Mouse (Mus musculus) embryonic facial prominence, embryonic 13.5 days (tissue): ENCODE results near the gene Iqgap2. TPM values are rescaled to one million over a fixed set of nuclear protein-coding genes. Genes with fewer than 3 reads are reported as not detected.

Experiments
- ATAC-seq: fragments of 200-750 bp; cut with Nextera tagmentation; 2 replicates; pipeline ENCODE4 v1.8.0; 2017; ENCODE audit warnings: low read depth; ENCODE audit not compliant: insufficient number of reproducible peaks, insufficient read depth, low FRiP score, low TSS enrichment
- H3K27ac ChIP-seq: fragments of 300-500 bp; sonication (generic); 2 replicates; pipeline ENCODE4 v1.5.1; 2015; ENCODE audit warnings: moderate library complexity, mild to moderate bottlenecking, inconsistent platforms
- H3K27me3 ChIP-seq: fragments of 300-500 bp; sonication (generic); 2 replicates; pipeline ENCODE4 v1.6.1; 2015; ENCODE audit warnings: mild to moderate bottlenecking, inconsistent platforms
- H3K36me3 ChIP-seq: fragments of 300-500 bp; sonication (generic); 2 replicates; pipeline ENCODE4 v1.6.1; 2015; ENCODE audit warnings: mild to moderate bottlenecking, inconsistent platforms
- H3K4me1 ChIP-seq: fragments of 300-500 bp; sonication (generic); 2 replicates; pipeline ENCODE4 v1.6.1; 2015; ENCODE audit warnings: inconsistent platforms
- H3K4me2 ChIP-seq: fragments of 300-500 bp; sonication (generic); 2 replicates; pipeline ENCODE4 v1.6.1; 2015; ENCODE audit warnings: moderate library complexity, mild to moderate bottlenecking, inconsistent platforms
- H3K4me3 ChIP-seq: fragments of 300-500 bp; sonication (generic); 2 replicates; pipeline ENCODE4 v1.5.1; 2015; ENCODE audit warnings: mild to moderate bottlenecking, inconsistent platforms
- H3K9ac ChIP-seq: fragments of 300-500 bp; sonication (generic); 2 replicates; pipeline ENCODE4 v1.6.1; 2015; ENCODE audit warnings: mild to moderate bottlenecking, inconsistent platforms
- H3K9me3 ChIP-seq: fragments of 300-500 bp; sonication (generic); 2 replicates; pipeline ENCODE4 v1.6.1; 2016; ENCODE audit warnings: inconsistent platforms
- WGBS: fragments of 180-500 bp; shearing (Covaris S2); methylation state at CpG from one replicate; pipeline ENCODE4 v1.1.7; 2015; ENCODE audit warnings: mixed read lengths; 5-methylcytosine and 5-hydroxymethylcytosine counted together
- polyA plus RNA-seq: library from polyadenylated mRNA; unstranded; fragments of >200 nt; fragmentation: Nextera tagmentation; extraction: Ambion mirVana; gene quantifications from 2 replicates; pipeline ENCODE4 v1.2.1, GENCODE M21; 2015

The Iqgap2 gene
- polyA plus RNA-seq, 1 experiment from 2014 or later = 15.1 TPM

DNA sequence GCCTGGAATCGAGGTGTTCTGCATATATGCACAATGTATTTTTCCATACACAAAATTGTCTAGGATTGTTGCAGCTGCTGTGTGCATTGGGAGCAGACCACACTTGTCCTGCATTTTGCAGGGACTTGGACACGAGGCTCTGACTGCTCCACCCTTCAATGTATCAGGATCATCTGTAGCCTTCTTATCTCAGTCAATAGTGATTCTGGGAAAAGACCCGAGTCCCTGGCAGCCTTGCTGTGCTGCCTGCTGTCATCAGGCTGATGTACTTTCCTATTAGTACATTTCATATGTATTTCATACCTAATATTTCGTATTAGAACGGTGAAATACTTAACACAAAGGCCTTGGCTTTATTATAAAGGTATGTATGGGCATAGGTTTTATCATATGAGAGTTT lies 221.2 kb downstream of the Iqgap2 start:
- H3K9ac ChIP-seq = no peak overlapping the region
- H3K4me1 ChIP-seq = no peaks in the 10 kb centered on the region
- no peak overlapping the region for H3K4me2 ChIP-seq
- no peak overlapping the region for H3K27ac ChIP-seq
- H3K9me3 ChIP-seq = no peaks in the 10 kb centered on the region
- no peak for ATAC-seq
- WGBS = 90% methylated on average over 5 of the region's 5 CpGs
- H3K36me3 ChIP-seq = peaks cover 30% of the 10 kb centered on the region
- H3K27me3 ChIP-seq = no peaks in the 10 kb centered on the region
- no peak overlapping the region for H3K4me3 ChIP-seq

GRCm38 (mm10) chr13:95667260-95667659 lies 224.5 kb downstream of the Iqgap2 start:
- Histone ChIP-seq H3K27ac (no peak overlapping the region), H3K36me3 (peaks cover 52% of the 10 kb centered on the region)
- ATAC-seq = no peak

DNA sequence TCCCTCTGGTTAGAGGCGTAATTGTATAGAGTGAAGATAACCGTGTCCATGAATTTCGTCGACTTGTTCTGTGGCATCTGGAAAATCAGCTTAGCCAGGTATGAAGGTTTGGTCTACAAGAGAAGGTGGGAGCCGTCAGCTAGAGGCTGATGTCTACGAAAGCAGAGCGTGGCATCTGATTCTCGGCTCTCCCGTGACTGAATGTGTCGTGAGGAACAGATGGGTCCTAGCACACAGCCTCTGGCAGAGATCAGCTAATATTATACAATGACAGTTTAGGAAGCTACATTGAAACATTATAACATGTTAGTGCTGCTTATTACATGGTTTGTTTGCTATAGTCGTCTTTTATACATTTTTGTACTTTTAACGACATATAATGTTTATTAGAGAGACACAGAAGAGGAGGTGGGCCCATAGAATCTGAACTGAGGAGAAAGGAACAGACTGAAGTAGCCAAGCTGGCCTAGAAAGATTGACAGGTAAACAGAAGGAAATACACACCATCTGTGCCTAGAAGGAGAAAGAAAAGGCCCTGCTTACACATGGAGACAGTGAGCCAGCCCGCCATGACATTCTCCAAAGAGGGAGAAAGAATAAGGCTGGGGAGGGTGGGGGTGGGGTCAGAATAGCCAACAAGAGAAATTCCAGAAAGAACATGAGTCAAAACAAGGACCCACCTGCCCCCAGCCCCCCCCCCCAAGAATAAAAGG lies 225.9 kb downstream of the Iqgap2 start:
- Histone ChIP-seq H3K4me1 (no peaks in the 10 kb centered on the region), H3K27ac (no peak overlapping the region), H3K27me3 (no peaks in the 10 kb centered on the region), H3K36me3 (peaks cover 50% of the 10 kb centered on the region), H3K9me3 (no peaks in the 10 kb centered on the region), H3K9ac (no peak overlapping the region), H3K4me2 (no peak overlapping the region), H3K4me3 (no peak overlapping the region)
- ATAC-seq = no peak
- WGBS = 71% methylated on average over 13 of the region's 13 CpGs

More at GRCm38 (mm10) chr13:95667260-95667659, 224.5 kb downstream of the Iqgap2 start:
- Histone ChIP-seq H3K4me2 (no peak overlapping the region), H3K4me3 (no peak overlapping the region), H3K27me3 (no peaks in the 10 kb centered on the region), H3K9ac (no peak overlapping the region), H3K9me3 (no peaks in the 10 kb centered on the region), H3K4me1 (no peaks in the 10 kb centered on the region)
- 11% methylated on average over 7 of the region's 7 CpGs for WGBS

- Histone ChIP-seq H3K36me3 (peaks cover 53% of the 10 kb centered on the region), H3K27ac (no peak overlapping the region), H3K9me3 (no peaks in the 10 kb centered on the region), H3K4me1 (no peaks in the 10 kb centered on the region), H3K27me3 (no peaks in the 10 kb centered on the region), H3K4me2 (no peak overlapping the region), H3K4me3 (no peak overlapping the region), H3K9ac (no peak overlapping the region)
- no peak for ATAC-seq
- 97% methylated on average over 4 of the region's 4 CpGs for WGBS
These were observed 227.9 kb downstream of the Iqgap2 start for GRCm38 (mm10) chr13:95663834-95664233.

- WGBS = 85% methylated on average over 7 of the region's 7 CpGs
- Histone ChIP-seq H3K4me3 (no peak overlapping the region), H3K36me3 (peaks cover 46% of the 10 kb centered on the region), H3K27ac (no peak overlapping the region), H3K4me1 (peaks cover 4% of the 10 kb centered on the region), H3K4me2 (no peak overlapping the region), H3K27me3 (no peaks in the 10 kb centered on the region), H3K9ac (no peak overlapping the region), H3K9me3 (no peaks in the 10 kb centered on the region)
- ATAC-seq = no peak
These were observed 232.3 kb downstream of the Iqgap2 start for GRCm38 (mm10) chr13:95659432-95659831.

GRCm38 (mm10) chr13:95657171-95657570 lies 234.6 kb downstream of the Iqgap2 start:
- peaks cover 27% of the 10 kb centered on the region for H3K36me3 ChIP-seq
- WGBS = 68% methylated on average over 9 of the region's 9 CpGs
- no peak overlapping the region for H3K9ac ChIP-seq
- peaks cover 4% of the 10 kb centered on the region for H3K4me1 ChIP-seq
- no peak for ATAC-seq
- H3K9me3 ChIP-seq = no peaks in the 10 kb centered on the region
- H3K27ac ChIP-seq = no peak overlapping the region
- H3K4me3 ChIP-seq = no peak overlapping the region
- H3K27me3 ChIP-seq = no peaks in the 10 kb centered on the region
- no peak overlapping the region for H3K4me2 ChIP-seq

DNA sequence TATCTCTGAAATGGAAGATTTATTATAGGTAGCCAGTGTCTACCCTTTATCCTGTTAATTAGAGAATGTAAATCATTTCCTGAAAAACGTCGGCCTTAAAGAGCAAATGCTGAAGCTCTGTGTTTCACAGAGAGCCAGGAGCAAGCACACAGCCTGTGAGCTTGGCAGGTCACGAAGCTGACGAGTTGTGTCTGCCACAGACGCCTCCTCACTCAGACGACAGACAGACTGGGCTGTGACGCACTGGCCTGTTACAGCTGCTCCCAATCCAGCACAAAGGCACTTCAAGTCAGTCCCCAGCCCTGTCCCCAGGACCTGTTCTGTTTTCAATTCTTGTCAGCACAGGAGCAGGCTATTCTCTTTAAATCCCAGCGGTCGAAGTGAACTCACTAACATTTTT lies 236.4 kb downstream of the Iqgap2 start:
- no peak overlapping the region for H3K9ac ChIP-seq
- no peak overlapping the region for H3K4me2 ChIP-seq
- H3K4me1 ChIP-seq = peaks cover 4% of the 10 kb centered on the region
- no peaks in the 10 kb centered on the region for H3K27me3 ChIP-seq
- no peaks in the 10 kb centered on the region for H3K9me3 ChIP-seq
- H3K4me3 ChIP-seq = no peak overlapping the region
- no peak for ATAC-seq
- no peak overlapping the region for H3K27ac ChIP-seq
- peaks cover 23% of the 10 kb centered on the region for H3K36me3 ChIP-seq
- 25% methylated on average over 9 of the region's 9 CpGs for WGBS

DNA sequence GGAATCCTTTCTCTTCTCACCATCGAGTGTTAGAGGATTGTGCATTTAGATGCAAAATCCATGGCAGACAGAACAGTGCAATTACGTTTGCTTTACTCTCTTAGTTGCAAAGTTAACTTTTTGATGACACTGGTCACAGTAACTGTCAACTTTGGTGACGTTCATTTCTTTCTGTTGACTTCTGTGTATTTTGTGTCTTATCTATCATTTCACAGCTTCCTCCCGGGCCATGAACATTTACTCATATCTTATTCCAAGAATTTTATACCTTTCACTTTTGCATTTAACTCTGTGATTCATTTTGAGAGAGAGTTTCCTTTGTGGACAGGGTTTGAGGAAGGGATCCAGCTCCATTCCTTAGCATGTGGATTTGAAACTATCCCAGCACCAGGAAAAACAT lies 238.0 kb downstream of the Iqgap2 start:
- no peak overlapping the region for H3K4me2 ChIP-seq
- WGBS = 86% methylated on average over 4 of the region's 4 CpGs
- peaks cover 10% of the 10 kb centered on the region for H3K36me3 ChIP-seq
- H3K4me1 ChIP-seq = peaks cover 4% of the 10 kb centered on the region
- H3K9me3 ChIP-seq = no peaks in the 10 kb centered on the region
- H3K4me3 ChIP-seq = no peak overlapping the region
- no peaks in the 10 kb centered on the region for H3K27me3 ChIP-seq
- no peak overlapping the region for H3K27ac ChIP-seq
- H3K9ac ChIP-seq = no peak overlapping the region
- ATAC-seq = no peak

GRCm38 (mm10) chr13:95651870-95652668 lies 239.7 kb downstream of the Iqgap2 start:
- H3K4me1 ChIP-seq = peaks cover 9% of the 10 kb centered on the region
- no peak for ATAC-seq
- peaks cover under 1% of the 10 kb centered on the region; the same call in 1 of the 2 replicates for H3K36me3 ChIP-seq
- WGBS = 73% methylated on average over 7 of the region's 7 CpGs
- no peak overlapping the region for H3K4me2 ChIP-seq
- H3K9ac ChIP-seq = no peak overlapping the region
- H3K27me3 ChIP-seq = no peaks in the 10 kb centered on the region
- H3K4me3 ChIP-seq = no peak overlapping the region
- H3K9me3 ChIP-seq = no peaks in the 10 kb centered on the region
- no peak overlapping the region for H3K27ac ChIP-seq

- Histone ChIP-seq H3K4me1 (peaks cover 6% of the 10 kb centered on the region), H3K4me3 (no peak overlapping the region), H3K9me3 (no peaks in the 10 kb centered on the region), H3K27me3 (no peaks in the 10 kb centered on the region), H3K9ac (no peak overlapping the region), H3K4me2 (no peak overlapping the region), H3K27ac (no peak overlapping the region), H3K36me3 (peaks cover 12% of the 10 kb centered on the region; the same call in 1 of the 2 replicates)
- WGBS = 87% methylated on average over 3 of the region's 3 CpGs
- ATAC-seq = no peak
These were observed 241.8 kb downstream of the Iqgap2 start for GRCm38 (mm10) chr13:95649941-95650340.

GRCm38 (mm10) chr13:95647248-95647647 lies 244.5 kb downstream of the Iqgap2 start:
- Histone ChIP-seq H3K9ac (no peak overlapping the region), H3K27ac (peak overlapping the region; percentile 64), H3K9me3 (no peaks in the 10 kb centered on the region), H3K4me2 (no peak overlapping the region), H3K36me3 (peaks cover 12% of the 10 kb centered on the region; the same call in 1 of the 2 replicates), H3K27me3 (no peaks in the 10 kb centered on the region), H3K4me1 (peaks cover 32% of the 10 kb centered on the region), H3K4me3 (no peak overlapping the region)
- ATAC-seq = no peak
- 52% methylated on average over 4 of the region's 4 CpGs for WGBS

DNA sequence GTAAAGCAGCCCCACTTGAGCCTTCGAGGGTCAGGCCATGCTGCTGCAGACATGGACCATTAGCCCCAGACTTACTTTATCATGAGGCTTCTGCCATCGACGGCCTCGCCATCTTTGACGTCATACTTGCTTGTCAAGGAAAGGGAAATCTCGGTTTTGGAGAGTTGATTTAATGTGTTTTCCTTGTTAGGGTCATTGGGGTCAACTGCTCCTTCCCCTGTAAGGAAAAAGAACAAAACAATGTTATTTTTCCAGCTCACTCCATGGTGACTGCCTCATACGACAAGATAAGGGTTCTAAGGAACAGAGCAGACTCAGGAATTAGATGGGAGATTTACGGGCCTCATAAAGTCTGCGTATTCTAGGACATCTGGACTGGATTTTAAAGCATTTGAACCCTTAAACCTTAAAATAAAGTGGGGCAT lies 245.0 kb downstream of the Iqgap2 start:
- Histone ChIP-seq H3K4me1 (peaks cover 37% of the 10 kb centered on the region), H3K27ac (no peak overlapping the region), H3K9ac (no peak overlapping the region), H3K36me3 (peaks cover 12% of the 10 kb centered on the region; the same call in 1 of the 2 replicates), H3K4me2 (no peak overlapping the region), H3K9me3 (no peaks in the 10 kb centered on the region), H3K27me3 (no peaks in the 10 kb centered on the region), H3K4me3 (no peak overlapping the region)
- WGBS = 57% methylated on average over 9 of the region's 9 CpGs
- no peak for ATAC-seq
